Mouse (Mus musculus) ES-E14 (cell line): ENCODE measurements around the gene Dpy19l3. TPM values are rescaled to one million over a fixed set of nuclear protein-coding genes. Genes with fewer than 3 reads are reported as not detected.

Experiments
- DNase-seq: peaks from one replicate; pipeline ENCODE4 v3.0.0-alpha.2; 2013; ENCODE audit warnings: low read depth, low spot score
- H3K27ac ChIP-seq: 2 replicates; pipeline ENCODE4 v1.5.1; 2012; ENCODE audit warnings: low read depth, mild to moderate bottlenecking, low read length, moderate library complexity, mixed read lengths; ENCODE audit not compliant: poor library complexity, insufficient read depth, severe bottlenecking
- H3K36me3 ChIP-seq: 2 replicates; pipeline ENCODE4 v1.6.1; 2012; ENCODE audit warnings: mild to moderate bottlenecking, low read length, moderate library complexity, mixed read lengths; ENCODE audit not compliant: control insufficient read depth, poor library complexity, insufficient read depth, severe bottlenecking
- H3K4me1 ChIP-seq, 2 experiments: fragments of 150-350 bp in 1 of 2; sonication (generic) in 1 of 2; 2 replicates each; pipeline ENCODE4 v1.6.1; 2012; ENCODE audit warnings: low read length in 2 of 2, mild to moderate bottlenecking in 1 of 2, mixed read lengths in 1 of 2; ENCODE audit not compliant: control insufficient read depth in 2 of 2, insufficient read depth in 2 of 2, poor library complexity in 1 of 2
- H3K4me3 ChIP-seq, 2 experiments: fragments of 150-350 bp in 1 of 2; sonication (generic) in 1 of 2; 2 replicates each; pipeline ENCODE4 v1.5.1; 2012; ENCODE audit warnings: low read length in 2 of 2, low read depth in 1 of 2, mild to moderate bottlenecking in 1 of 2, mixed read lengths in 1 of 2; ENCODE audit not compliant: insufficient read depth in 1 of 2, poor library complexity in 1 of 2, severe bottlenecking in 1 of 2
- H3K9ac ChIP-seq: 2 replicates; pipeline ENCODE4 v1.6.1; 2012; ENCODE audit warnings: low read depth, mild to moderate bottlenecking, low read length, mixed read lengths; ENCODE audit not compliant: poor library complexity, insufficient read depth, severe bottlenecking
- H3K9me3 ChIP-seq: fragments of 150-350 bp; sonication (generic); 2 replicates; pipeline ENCODE4 v1.6.1; 2012; ENCODE audit warnings: low read depth, mild to moderate bottlenecking, low read length; ENCODE audit not compliant: control insufficient read depth, insufficient read depth
- CHD2 ChIP-seq: IDR thresholded peaks from 2 replicates; pipeline ENCODE4 v1.6.1; 2014; ENCODE audit warnings: mild to moderate bottlenecking, low read depth, low read length, inconsistent platforms
- HCFC1 ChIP-seq: IDR thresholded peaks from 2 replicates; pipeline ENCODE4 v1.6.1; 2012; ENCODE audit warnings: low read length, inconsistent platforms, borderline replicate concordance; ENCODE audit not compliant: insufficient read depth
- MAFK ChIP-seq: IDR thresholded peaks from 2 replicates; pipeline ENCODE4 v1.6.1; 2014; ENCODE audit warnings: mild to moderate bottlenecking, low read depth, low read length, inconsistent platforms; ENCODE audit not compliant: insufficient read depth
- ZC3H11A ChIP-seq: IDR thresholded peaks from 2 replicates; pipeline ENCODE4 v1.6.1; 2012; ENCODE audit warnings: low read depth, mild to moderate bottlenecking, inconsistent platforms, low read length, borderline replicate concordance
- ZNF384 ChIP-seq: IDR thresholded peaks from 2 replicates; pipeline ENCODE4 v1.6.1; 2012; ENCODE audit warnings: low read depth, low read length, inconsistent platforms
- in situ Hi-C, 2 experiments: fragments of 600-800 bp; cut with MboI; formaldehyde crosslinking; loops; one replicate each; pipeline ENCODE4 v1.15.1; 2025; ENCODE audit warnings: low sequenced_read_pairs in 2 of 2, inconsistent platforms in 1 of 2; ENCODE audit not compliant: unreplicated experiment in 2 of 2
- total RNA-seq: library from RNA; depleted of rRNA; stranded (reverse); fragments of 300-350 nt; gene quantifications from 2 replicates; pipeline ENCODE4 v1.2.3, GENCODE M21; 2012

Gene Dpy19l3
- total RNA-seq, 1 experiment, result 39.5 TPM

DNA sequence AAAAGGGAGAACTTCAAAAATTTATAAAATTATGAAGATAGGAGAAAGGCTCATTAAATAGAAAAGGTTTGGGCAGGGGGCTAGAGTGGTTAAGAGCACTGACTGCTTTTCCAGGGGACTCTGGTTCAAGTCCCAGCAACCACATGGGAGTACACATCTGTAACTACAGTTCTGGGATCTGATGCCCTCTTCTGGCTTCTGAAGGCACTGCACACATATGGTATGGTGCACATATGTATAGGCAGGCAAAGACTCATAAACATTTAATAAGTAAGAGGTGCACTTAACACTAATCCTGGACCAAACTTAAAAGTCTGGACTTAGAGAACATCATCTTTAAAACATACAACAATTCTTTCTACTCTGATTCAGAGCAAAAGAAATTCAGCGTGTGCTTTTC lies 56.2 kb downstream of the Dpy19l3 start:
- H3K4me3 ChIP-seq, result no peak overlapping the region
- DNase-seq, result no peak
- TF ChIP-seq ZNF384 (no peak), ZC3H11A (no peak), MAFK (no peak), HCFC1 (no peak), CHD2 (no peak)
- H3K9ac ChIP-seq, result no peak overlapping the region
- in situ Hi-C loops, result no loop called here
- no peaks in the 10 kb centered on the region for H3K4me1 ChIP-seq
- no peaks in the 10 kb centered on the region for H3K9me3 ChIP-seq
- H3K36me3 ChIP-seq, result peaks cover 3% of the 10 kb centered on the region; the same call in 1 of the 2 replicates
- no peak overlapping the region for H3K27ac ChIP-seq

GRCm38 (mm10) chr7:35692641-35693040 lies 61.6 kb downstream of the Dpy19l3 start:
- Histone ChIP-seq H3K27ac (no peak overlapping the region), H3K36me3 (peaks cover 6% of the 10 kb centered on the region; the same call in 1 of the 2 replicates), H3K4me3 (no peak overlapping the region), H3K4me1 (peaks cover 0 to 6% of the 10 kb centered on the region in 2 experiments; a peak in 1 of 4 replicates), H3K9ac (no peak overlapping the region), H3K9me3 (no peaks in the 10 kb centered on the region)
- in situ Hi-C loops, result no loop called here
- TF ChIP-seq MAFK, result no peak
- TF ChIP-seq ZNF384, result no peak
- no peak for DNase-seq

- peaks cover 0 to 6% of the 10 kb centered on the region in 2 experiments; a peak in 1 of 4 replicates for H3K4me1 ChIP-seq
- in situ Hi-C loops, result no loop called here
- no peak for DNase-seq
- TF ChIP-seq CHD2, result no peak
- no peak for TF ChIP-seq MAFK
- no peak for TF ChIP-seq ZC3H11A
- H3K36me3 ChIP-seq, result peaks cover 6% of the 10 kb centered on the region; the same call in 1 of the 2 replicates
- H3K9ac ChIP-seq, result no peak overlapping the region
- no peak overlapping the region for H3K27ac ChIP-seq
- no peaks in the 10 kb centered on the region for H3K9me3 ChIP-seq
- H3K4me3 ChIP-seq, result no peak overlapping the region
Observed at GRCm38 (mm10) chr7:35692117-35692516, 62.1 kb downstream of the Dpy19l3 start.

DNA sequence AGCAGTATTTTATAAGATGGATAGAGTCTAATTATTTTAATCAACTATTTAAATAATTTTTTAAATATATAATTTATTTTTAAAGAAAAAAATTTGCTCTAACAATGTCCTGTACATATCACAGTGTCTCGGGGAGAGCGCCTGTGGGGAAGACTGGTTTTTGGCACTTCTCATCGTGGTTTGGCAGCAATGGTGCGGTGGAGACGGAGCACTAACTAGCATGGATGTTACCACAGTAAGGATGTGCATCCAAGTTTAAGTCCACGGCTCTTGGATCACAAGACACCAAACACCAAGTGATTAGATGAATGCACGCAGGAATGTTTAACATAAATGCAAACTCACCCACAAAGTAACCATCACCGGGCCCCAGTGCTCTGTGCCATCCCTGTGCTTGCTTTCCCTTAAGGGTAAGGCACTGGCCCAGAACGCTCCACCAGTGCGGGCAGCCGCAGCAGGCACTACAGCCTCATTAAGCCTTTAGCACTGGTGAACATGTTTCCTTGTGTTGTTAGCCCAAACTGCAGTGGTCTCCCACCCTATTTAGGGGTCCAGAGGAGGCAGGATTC lies 65.4 kb downstream of the Dpy19l3 start:
- H3K4me1 ChIP-seq, result peaks cover 0 to 6% of the 10 kb centered on the region in 2 experiments; a peak in 1 of 4 replicates
- TF ChIP-seq MAFK, result no peak
- in situ Hi-C loops, result no loop called here

DNA sequence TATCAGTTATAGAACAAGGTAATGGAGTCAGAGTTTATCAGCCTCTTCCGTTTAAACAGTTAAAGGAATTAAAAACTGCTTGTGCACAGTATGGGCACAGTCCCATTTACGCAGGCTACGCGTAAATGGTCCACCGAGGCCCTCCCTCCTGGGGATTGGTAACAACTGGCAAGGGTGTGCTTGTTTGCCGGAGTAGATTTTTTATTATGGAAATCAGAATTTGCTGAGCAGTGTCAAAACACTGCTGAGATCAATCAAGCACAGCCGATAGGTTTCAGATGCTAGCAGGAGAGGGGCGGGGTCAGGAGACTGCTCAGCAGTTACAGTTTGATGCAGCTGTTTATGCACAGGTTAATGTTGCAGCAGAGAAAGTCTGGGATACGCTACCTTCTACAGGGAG lies 66.0 kb downstream of the Dpy19l3 start:
- in situ Hi-C loops, result no loop called here
- DNase-seq, result no peak
- H3K36me3 ChIP-seq, result peaks cover 6% of the 10 kb centered on the region; the same call in 1 of the 2 replicates
- no peaks in the 10 kb centered on the region for H3K9me3 ChIP-seq
- TF ChIP-seq ZNF384, result no peak
- TF ChIP-seq MAFK, result no peak
- TF ChIP-seq CHD2, result no peak
- TF ChIP-seq HCFC1, result no peak
- no peak for TF ChIP-seq ZC3H11A
- H3K27ac ChIP-seq, result no peak overlapping the region
- H3K4me3 ChIP-seq, result no peak overlapping the region
- H3K9ac ChIP-seq, result no peak overlapping the region
- peaks cover 0 to 6% of the 10 kb centered on the region in 2 experiments; a peak in 1 of 4 replicates for H3K4me1 ChIP-seq

More for the DNA sequence above, 65.4 kb downstream of the Dpy19l3 start:
- H3K27ac ChIP-seq, result no peak overlapping the region
- DNase-seq, result no peak
- no peak overlapping the region for H3K9ac ChIP-seq
- no peak overlapping the region for H3K4me3 ChIP-seq
- H3K9me3 ChIP-seq, result no peaks in the 10 kb centered on the region
- peaks cover 6% of the 10 kb centered on the region; the same call in 1 of the 2 replicates for H3K36me3 ChIP-seq
